Mouse (Mus musculus): ENCODE measurements around the gene Lhfpl5. TPM values are rescaled to one million over a fixed set of nuclear protein-coding genes. Genes with fewer than 3 reads are reported as not detected.
"Not testable (repeated sequence)": the region's sequence is repeated elsewhere in the genome, so short reads cannot be mapped to it uniquely, and the experiment has no call there.

The Lhfpl5 gene
- not detected in 2 replicates for total RNA-seq (2017)

GRCm38 (mm10) chr17:28575244-28576125, at the start of gene Lhfpl5:
Gene Lhfpl5 (plus strand): TSS chr17:28575641.
- ATAC-seq (ENCODE audit: extremely low read depth, insufficient number of reproducible peaks, low FRiP score, poor library complexity, severe bottlenecking) = no peak

GRCm38 (mm10) chr17:28527184-28528042, 48.0 kb upstream of the Lhfpl5 start:
- ATAC-seq (ENCODE audit: extremely low read depth, insufficient number of reproducible peaks, low FRiP score, poor library complexity, severe bottlenecking) = no peak

- peak; percentile 67 for ATAC-seq (ENCODE audit: extremely low read depth, insufficient number of reproducible peaks, low FRiP score, poor library complexity, severe bottlenecking)
Measured at GRCm38 (mm10) chr17:28528043-28528351, 47.4 kb upstream of the Lhfpl5 start.

GRCm38 (mm10) chr17:28529116-28529515, 46.3 kb upstream of the Lhfpl5 start:
- no peak for ATAC-seq (ENCODE audit: extremely low read depth, insufficient number of reproducible peaks, low FRiP score, poor library complexity, severe bottlenecking)

GRCm38 (mm10) chr17:28530506-28530905, 44.9 kb upstream of the Lhfpl5 start, which contains the start of gene Armc12:
Gene Armc12 (plus strand): TSS chr17:28530806.
- ATAC-seq (ENCODE audit: extremely low read depth, insufficient number of reproducible peaks, low FRiP score, poor library complexity, severe bottlenecking) = no peak

GRCm38 (mm10) chr17:28531946-28532345, 43.5 kb upstream of the Lhfpl5 start:
- no peak for ATAC-seq (ENCODE audit: extremely low read depth, insufficient number of reproducible peaks, low FRiP score, poor library complexity, severe bottlenecking)

GRCm38 (mm10) chr17:28532557-28532956, 42.9 kb upstream of the Lhfpl5 start:
- no peak for ATAC-seq (ENCODE audit: extremely low read depth, insufficient number of reproducible peaks, low FRiP score, poor library complexity, severe bottlenecking)

GRCm38 (mm10) chr17:28533327-28533726, 42.1 kb upstream of the Lhfpl5 start:
- no peak for ATAC-seq (ENCODE audit: extremely low read depth, insufficient number of reproducible peaks, low FRiP score, poor library complexity, severe bottlenecking)

GRCm38 (mm10) chr17:28537881-28538280, 37.6 kb upstream of the Lhfpl5 start:
- ATAC-seq (ENCODE audit: extremely low read depth, insufficient number of reproducible peaks, low FRiP score, poor library complexity, severe bottlenecking) = no peak

GRCm38 (mm10) chr17:28546925-28547324, 28.5 kb upstream of the Lhfpl5 start:
- ATAC-seq (ENCODE audit: extremely low read depth, insufficient number of reproducible peaks, low FRiP score, poor library complexity, severe bottlenecking) = no peak

GRCm38 (mm10) chr17:28548550-28548949, 26.9 kb upstream of the Lhfpl5 start:
- ATAC-seq (ENCODE audit: extremely low read depth, insufficient number of reproducible peaks, low FRiP score, poor library complexity, severe bottlenecking) = no peak

- ATAC-seq (ENCODE audit: extremely low read depth, insufficient number of reproducible peaks, low FRiP score, poor library complexity, severe bottlenecking) = no peak
Measured at GRCm38 (mm10) chr17:28549111-28549510, 26.3 kb upstream of the Lhfpl5 start, which contains the start of gene Clpsl2. Gene Clpsl2 (plus strand): TSS chr17:28549411.

GRCm38 (mm10) chr17:28553040-28553793, 22.2 kb upstream of the Lhfpl5 start:
- peak; percentile 53; the same call in 1 of the 2 replicates for ATAC-seq (ENCODE audit: extremely low read depth, insufficient number of reproducible peaks, low FRiP score, poor library complexity, severe bottlenecking)

GRCm38 (mm10) chr17:28554021-28554420, 21.4 kb upstream of the Lhfpl5 start:
- not testable (repeated sequence) for ATAC-seq (ENCODE audit: extremely low read depth, insufficient number of reproducible peaks, low FRiP score, poor library complexity, severe bottlenecking)

GRCm38 (mm10) chr17:28556635-28557396, 18.6 kb upstream of the Lhfpl5 start:
- no peak for ATAC-seq (ENCODE audit: extremely low read depth, insufficient number of reproducible peaks, low FRiP score, poor library complexity, severe bottlenecking)

- ATAC-seq (ENCODE audit: extremely low read depth, insufficient number of reproducible peaks, low FRiP score, poor library complexity, severe bottlenecking) = no peak
Measured at GRCm38 (mm10) chr17:28557772-28558171, 17.7 kb upstream of the Lhfpl5 start.

GRCm38 (mm10) chr17:28560598-28560997, 14.8 kb upstream of the Lhfpl5 start, which contains the start of gene Clps:
Gene Clps (minus strand): TSS chr17:28560766.
- ATAC-seq (ENCODE audit: extremely low read depth, insufficient number of reproducible peaks, low FRiP score, poor library complexity, severe bottlenecking) = no peak

- 0 out of 2 replicates have a peak, but pooled peaks have one; percentile 3 for ATAC-seq (ENCODE audit: extremely low read depth, insufficient number of reproducible peaks, low FRiP score, poor library complexity, severe bottlenecking)
Measured at GRCm38 (mm10) chr17:28561613-28562012, 13.8 kb upstream of the Lhfpl5 start.
